Mouse (Mus musculus): ENCODE measurements around the gene Bmyc. TPM values are rescaled to one million over a fixed set of nuclear protein-coding genes. Genes with fewer than 3 reads are reported as not detected.
"Not testable (repeated sequence)": the region's sequence is repeated elsewhere in the genome, so short reads cannot be mapped to it uniquely, and the experiment has no call there.

Gene Bmyc
- polyA plus RNA-seq, 1 experiment from 2014 or later, result 34.7 TPM

- Histone ChIP-seq H3K9ac (ENCODE audit: low read depth, low read length) (no peak overlapping the region), H3K9me3 (ENCODE audit: control insufficient read depth) (no peaks in the 10 kb centered on the region), H3K36me3 (ENCODE audit: control insufficient read depth, insufficient read depth) (no peaks in the 10 kb centered on the region), H3K4me3 (ENCODE audit: low read depth, low read length) (no peak overlapping the region), H3K27ac (ENCODE audit: low read depth, low read length) (no peak overlapping the region), H3K27me3 (replicated peaks; ENCODE audit: control insufficient read depth, insufficient read depth, low read length) (no peaks in the 10 kb centered on the region), H3K4me1 (replicated peaks; ENCODE audit: control insufficient read depth, insufficient read depth, low read length) (no peaks in the 10 kb centered on the region), H3K4me2 (replicated peaks; ENCODE audit: low read depth) (no peak overlapping the region)
- WGBS, result 68% methylated on average over 4 of the region's 4 CpGs
- ATAC-seq, result no peak
- TF ChIP-seq CTCF (IDR thresholded peaks at IDR 0.05; ENCODE audit: low read depth), result no peak
Measured at GRCm38 (mm10) chr2:25696951-25697350, 9.6 kb upstream of the Bmyc start.

DNA sequence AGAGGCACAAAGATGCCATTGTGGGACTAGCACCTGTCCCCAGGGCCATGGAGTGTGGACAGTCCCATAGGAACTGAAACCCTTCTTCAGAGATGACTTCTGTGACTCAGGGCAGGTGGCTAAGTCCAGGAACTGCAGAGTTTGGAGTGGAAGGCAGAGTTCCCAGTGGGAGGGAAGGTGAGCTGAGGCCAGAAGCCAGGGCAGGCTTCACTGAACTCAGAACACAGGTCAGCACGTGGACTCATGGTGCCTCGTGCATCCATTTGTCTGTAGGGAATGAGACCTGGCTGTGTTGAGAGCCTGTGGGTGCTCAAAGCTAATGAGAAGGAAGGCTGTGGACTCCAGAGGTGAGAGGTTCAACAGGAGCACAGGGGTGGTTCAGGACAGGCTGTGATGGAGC, 7.8 kb upstream of the Bmyc start:
- Histone ChIP-seq H3K36me3 (ENCODE audit: control insufficient read depth, insufficient read depth) (no peaks in the 10 kb centered on the region), H3K9ac (ENCODE audit: low read depth, low read length) (no peak overlapping the region), H3K27ac (ENCODE audit: low read depth, low read length) (no peak overlapping the region), H3K4me3 (ENCODE audit: low read depth, low read length) (no peak overlapping the region), H3K27me3 (replicated peaks; ENCODE audit: control insufficient read depth, insufficient read depth, low read length) (no peaks in the 10 kb centered on the region), H3K9me3 (ENCODE audit: control insufficient read depth) (no peaks in the 10 kb centered on the region), H3K4me2 (replicated peaks; ENCODE audit: low read depth) (no peak overlapping the region), H3K4me1 (replicated peaks; ENCODE audit: control insufficient read depth, insufficient read depth, low read length) (no peaks in the 10 kb centered on the region)
- no peak for ATAC-seq
- 90% methylated on average over 2 of the region's 2 CpGs for WGBS
- TF ChIP-seq CTCF (IDR thresholded peaks at IDR 0.05; ENCODE audit: low read depth), result no peak

DNA sequence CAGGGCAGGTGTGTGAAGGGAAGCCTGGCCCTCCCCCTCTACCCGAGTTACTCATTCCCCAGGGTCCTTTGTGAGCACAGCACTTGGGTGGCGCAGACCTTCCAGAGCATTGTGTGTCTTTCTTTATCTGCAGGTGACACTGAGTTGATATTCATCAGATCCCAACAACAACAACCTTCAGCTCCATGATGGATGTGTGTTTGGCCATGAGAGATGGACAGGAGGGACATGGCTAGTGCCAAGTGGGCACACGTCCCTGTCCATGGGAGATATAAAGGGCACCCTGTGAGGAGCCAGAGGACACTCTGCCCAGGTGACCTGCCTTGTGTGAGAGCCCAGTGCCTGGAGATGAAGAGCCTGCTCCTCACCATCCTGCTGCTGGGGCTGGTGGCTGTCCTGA, 6.8 kb upstream of the Bmyc start, which contains the start of gene Obp2a:
Gene Obp2a (plus strand): TSS at position 301 of the 400 bp plus-strand sequence.
- H3K27me3 ChIP-seq (replicated peaks; ENCODE audit: control insufficient read depth, insufficient read depth, low read length); ATAC-seq; H3K36me3 ChIP-seq (ENCODE audit: control insufficient read depth, insufficient read depth); H3K4me1 ChIP-seq (replicated peaks; ENCODE audit: control insufficient read depth, insufficient read depth, low read length); H3K4me2 ChIP-seq (replicated peaks; ENCODE audit: low read depth); H3K27ac ChIP-seq (ENCODE audit: low read depth, low read length); H3K9ac ChIP-seq (ENCODE audit: low read depth, low read length); H3K4me3 ChIP-seq (ENCODE audit: low read depth, low read length); H3K9me3 ChIP-seq (ENCODE audit: control insufficient read depth): not testable (repeated sequence)
- WGBS, result 59% methylated on average over 3 of the region's 3 CpGs

DNA sequence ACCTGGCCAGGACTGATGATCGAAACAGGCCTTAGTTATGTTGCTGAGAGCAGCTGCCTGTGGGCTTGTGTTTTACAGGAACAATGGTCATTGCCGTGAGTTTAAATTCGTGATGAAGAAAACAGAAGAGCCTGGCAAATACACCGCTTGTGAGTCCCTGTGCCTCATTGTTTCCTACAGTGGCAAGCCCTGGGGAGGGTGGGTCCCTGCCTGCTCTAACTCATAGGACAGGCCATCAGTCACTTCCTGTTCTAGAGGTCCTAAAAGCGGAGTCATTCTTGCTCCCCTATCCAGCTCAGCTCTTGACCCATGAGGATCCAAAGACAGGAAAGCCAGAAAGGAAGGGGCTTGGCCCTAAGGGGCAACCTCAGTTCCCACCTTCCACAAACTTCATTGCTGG, 5.5 kb upstream of the Bmyc start:
- Histone ChIP-seq H3K4me1 (replicated peaks; ENCODE audit: control insufficient read depth, insufficient read depth, low read length) (0 out of 2 replicates have a peak, but pooled peaks cover 3% of the 10 kb centered on the region), H3K9me3 (ENCODE audit: control insufficient read depth) (no peaks in the 10 kb centered on the region), H3K4me2 (replicated peaks; ENCODE audit: low read depth) (no peak overlapping the region), H3K27me3 (replicated peaks; ENCODE audit: control insufficient read depth, insufficient read depth, low read length) (no peaks in the 10 kb centered on the region), H3K9ac (ENCODE audit: low read depth, low read length) (no peak overlapping the region), H3K4me3 (ENCODE audit: low read depth, low read length) (no peak overlapping the region), H3K27ac (ENCODE audit: low read depth, low read length) (no peak overlapping the region), H3K36me3 (ENCODE audit: control insufficient read depth, insufficient read depth) (no peaks in the 10 kb centered on the region)
- ATAC-seq, result no peak
- TF ChIP-seq CTCF (IDR thresholded peaks at IDR 0.05; ENCODE audit: low read depth), result no peak
- WGBS, result 77% methylated on average over 5 of the region's 5 CpGs

- TF ChIP-seq CTCF (IDR thresholded peaks at IDR 0.05; ENCODE audit: low read depth), result no peak
- no peak overlapping the region for H3K4me2 ChIP-seq (replicated peaks; ENCODE audit: low read depth)
- H3K36me3 ChIP-seq (ENCODE audit: control insufficient read depth, insufficient read depth), result no peaks in the 10 kb centered on the region
- no peak for ATAC-seq
- 60% methylated on average over 4 of the region's 4 CpGs for WGBS
- H3K9me3 ChIP-seq (ENCODE audit: control insufficient read depth), result no peaks in the 10 kb centered on the region
- H3K27me3 ChIP-seq (replicated peaks; ENCODE audit: control insufficient read depth, insufficient read depth, low read length), result no peaks in the 10 kb centered on the region
- no peak overlapping the region for H3K4me3 ChIP-seq (ENCODE audit: low read depth, low read length)
- H3K27ac ChIP-seq (ENCODE audit: low read depth, low read length), result no peak overlapping the region
- no peak overlapping the region for H3K9ac ChIP-seq (ENCODE audit: low read depth, low read length)
- 0 out of 2 replicates have a peak, but pooled peaks cover 5% of the 10 kb centered on the region for H3K4me1 ChIP-seq (replicated peaks; ENCODE audit: control insufficient read depth, insufficient read depth, low read length)
Measured at GRCm38 (mm10) chr2:25703706-25704105, 2.8 kb upstream of the Bmyc start.

GRCm38 (mm10) chr2:25708121-25708520, 1.6 kb downstream of the Bmyc start:
- Histone ChIP-seq H3K36me3 (ENCODE audit: control insufficient read depth, insufficient read depth) (no peaks in the 10 kb centered on the region), H3K4me2 (replicated peaks; ENCODE audit: low read depth) (no peak overlapping the region; the same call in 1 of the 2 replicates), H3K4me3 (ENCODE audit: low read depth, low read length) (no peak overlapping the region), H3K27ac (ENCODE audit: low read depth, low read length) (no peak overlapping the region), H3K9me3 (ENCODE audit: control insufficient read depth) (no peaks in the 10 kb centered on the region), H3K4me1 (replicated peaks; ENCODE audit: control insufficient read depth, insufficient read depth, low read length) (0 out of 2 replicates have a peak, but pooled peaks cover 5% of the 10 kb centered on the region), H3K27me3 (replicated peaks; ENCODE audit: control insufficient read depth, insufficient read depth, low read length) (no peaks in the 10 kb centered on the region), H3K9ac (ENCODE audit: low read depth, low read length) (no peak overlapping the region)
- no peak for ATAC-seq
- 66% methylated on average over 2 of the region's 2 CpGs for WGBS
- TF ChIP-seq CTCF (IDR thresholded peaks at IDR 0.05; ENCODE audit: low read depth), result peak; percentile 65

DNA sequence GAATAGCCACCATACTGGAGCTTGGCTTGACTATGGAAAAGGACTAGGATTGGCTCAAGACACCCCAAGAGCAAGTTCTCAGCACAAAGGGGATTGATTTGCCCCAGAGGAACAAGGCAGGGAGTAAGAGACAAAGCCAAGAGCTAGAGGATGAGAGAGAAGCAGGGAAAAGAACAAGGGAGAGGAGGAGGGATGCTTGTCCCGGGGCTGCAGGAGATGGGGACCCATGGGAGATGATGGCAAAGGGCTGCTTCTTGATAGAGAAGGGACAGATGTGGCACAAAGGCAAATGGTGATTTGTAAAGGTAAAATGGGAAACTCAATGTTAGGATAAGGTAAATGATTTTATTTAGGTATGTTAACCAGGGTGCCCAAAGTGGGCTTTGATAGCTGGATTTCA, 2.5 kb downstream of the Bmyc start:
- 95% methylated on average over 1 of the region's 1 CpGs for WGBS
- not testable (repeated sequence) for H3K27ac ChIP-seq (ENCODE audit: low read depth, low read length)

GRCm38 (mm10) chr2:25709791-25710190, 3.3 kb downstream of the Bmyc start:
- 77% methylated on average over 2 of the region's 2 CpGs for WGBS
- H3K4me3 ChIP-seq (ENCODE audit: low read depth, low read length); H3K27me3 ChIP-seq (replicated peaks; ENCODE audit: control insufficient read depth, insufficient read depth, low read length): not testable (repeated sequence)

More for the DNA sequence above, 2.5 kb downstream of the Bmyc start:
- H3K4me1 ChIP-seq (replicated peaks; ENCODE audit: control insufficient read depth, insufficient read depth, low read length); H3K9ac ChIP-seq (ENCODE audit: low read depth, low read length); H3K9me3 ChIP-seq (ENCODE audit: control insufficient read depth); H3K36me3 ChIP-seq (ENCODE audit: control insufficient read depth, insufficient read depth); H3K4me2 ChIP-seq (replicated peaks; ENCODE audit: low read depth); H3K4me3 ChIP-seq (ENCODE audit: low read depth, low read length); H3K27me3 ChIP-seq (replicated peaks; ENCODE audit: control insufficient read depth, insufficient read depth, low read length); ATAC-seq: not testable (repeated sequence)

GRCm38 (mm10) chr2:25711641-25712040, 5.1 kb downstream of the Bmyc start:
- H3K4me3 ChIP-seq (ENCODE audit: low read depth, low read length); H3K4me1 ChIP-seq (replicated peaks; ENCODE audit: control insufficient read depth, insufficient read depth, low read length); H3K36me3 ChIP-seq (ENCODE audit: control insufficient read depth, insufficient read depth); H3K27me3 ChIP-seq (replicated peaks; ENCODE audit: control insufficient read depth, insufficient read depth, low read length); H3K9ac ChIP-seq (ENCODE audit: low read depth, low read length); H3K27ac ChIP-seq (ENCODE audit: low read depth, low read length); ATAC-seq; H3K9me3 ChIP-seq (ENCODE audit: control insufficient read depth); H3K4me2 ChIP-seq (replicated peaks; ENCODE audit: low read depth): not testable (repeated sequence)
- WGBS, result 14% methylated on average over 3 of the region's 3 CpGs

More at GRCm38 (mm10) chr2:25709791-25710190, 3.3 kb downstream of the Bmyc start:
- not testable (repeated sequence) for H3K4me1 ChIP-seq (replicated peaks; ENCODE audit: control insufficient read depth, insufficient read depth, low read length); H3K9ac ChIP-seq (ENCODE audit: low read depth, low read length); H3K27ac ChIP-seq (ENCODE audit: low read depth, low read length); H3K9me3 ChIP-seq (ENCODE audit: control insufficient read depth); ATAC-seq; H3K4me2 ChIP-seq (replicated peaks; ENCODE audit: low read depth); H3K36me3 ChIP-seq (ENCODE audit: control insufficient read depth, insufficient read depth)

All from intestine, postnatal 0 days (tissue).